Mouse (Mus musculus) NIH3T3 (cell line): ENCODE data around the gene Spata13.

Experiments used
- DNase-seq: peaks from one replicate; pipeline ENCODE4 v3.0.0-alpha.2; 2012; ENCODE audit warnings: low read depth

Spata13 gene

GRCm38 (mm10) chr14:60784427-60785315 lies 150.9 kb downstream of the Spata13 start, which contains the start of gene Mipep:
Mipep (plus strand) TSS chr14:60784573.
- DNase-seq = peak; percentile 90

GRCm38 (mm10) chr14:60790103-60790502 lies 156.3 kb downstream of the Spata13 start:
- DNase-seq = peak; percentile 66

- no peak for DNase-seq
Measured at GRCm38 (mm10) chr14:60796600-60797322, 163.0 kb downstream of the Spata13 start.

GRCm38 (mm10) chr14:60797596-60797995 lies 163.8 kb downstream of the Spata13 start:
- no peak for DNase-seq

GRCm38 (mm10) chr14:60798721-60799120 lies 164.9 kb downstream of the Spata13 start:
- DNase-seq = no peak

- peak; percentile 82 for DNase-seq
Measured at GRCm38 (mm10) chr14:60799762-60800728, 166.2 kb downstream of the Spata13 start.

GRCm38 (mm10) chr14:60802026-60802425 lies 168.2 kb downstream of the Spata13 start:
- DNase-seq = no peak

- no peak for DNase-seq
Measured at GRCm38 (mm10) chr14:60804978-60805377, 171.2 kb downstream of the Spata13 start.

GRCm38 (mm10) chr14:60805871-60806270 lies 172.1 kb downstream of the Spata13 start:
- DNase-seq = no peak

- DNase-seq = no peak
Measured at GRCm38 (mm10) chr14:60806891-60807344, 173.1 kb downstream of the Spata13 start.

- no peak for DNase-seq
Measured at GRCm38 (mm10) chr14:60809881-60810280, 176.1 kb downstream of the Spata13 start.

GRCm38 (mm10) chr14:60811547-60811946 lies 177.7 kb downstream of the Spata13 start:
- no peak for DNase-seq
